Mouse (Mus musculus) intestine, embryonic 16.5 days (tissue): ENCODE data around the gene Cdca4. TPM values are rescaled to one million over a fixed set of nuclear protein-coding genes. Genes with fewer than 3 reads are reported as not detected.
A peak's percentile ranks its signal among the peaks of the same experiment; 100 is the strongest.
"Not testable (repeated sequence)": the region's sequence is repeated elsewhere in the genome, so short reads cannot be mapped to it uniquely, and the experiment has no call there.

Source experiments
- ATAC-seq: fragments of 200-750 bp; cut with Nextera tagmentation; 2 replicates; pipeline ENCODE4 v1.8.0; 2017; ENCODE audit warnings: moderate TSS enrichment, moderate library complexity
- H3K27ac ChIP-seq: fragments of 300-500 bp; sonication (generic); 2 replicates; pipeline ENCODE4 v1.5.1; 2014; ENCODE audit warnings: mild to moderate bottlenecking, low read length
- H3K27me3 ChIP-seq: fragments of 300-500 bp; sonication (generic); replicated peaks from 2 replicates; pipeline ENCODE4 v1.6.1; 2014; ENCODE audit warnings: low read length, control low read depth, mixed read lengths; ENCODE audit not compliant: control insufficient read depth, insufficient read depth
- H3K36me3 ChIP-seq: fragments of 300-500 bp; sonication (generic); 2 replicates; pipeline ENCODE4 v1.6.1; 2014; ENCODE audit warnings: low read length, control low read depth; ENCODE audit not compliant: control insufficient read depth, insufficient read depth
- H3K4me1 ChIP-seq: fragments of 300-500 bp; sonication (generic); 2 replicates; pipeline ENCODE4 v1.6.1; 2014; ENCODE audit warnings: low read length, control low read depth, mixed read lengths; ENCODE audit not compliant: control insufficient read depth, insufficient read depth
- H3K4me2 ChIP-seq: fragments of 300-500 bp; sonication (generic); 2 replicates; pipeline ENCODE4 v1.6.1; 2014; ENCODE audit warnings: low read depth, low read length, control low read depth
- H3K4me3 ChIP-seq: fragments of 300-500 bp; sonication (generic); 2 replicates; pipeline ENCODE4 v1.5.1; 2014; ENCODE audit warnings: mild to moderate bottlenecking, low read length
- H3K9ac ChIP-seq: fragments of 300-500 bp; sonication (generic); 2 replicates; pipeline ENCODE4 v1.6.1; 2014; ENCODE audit warnings: low read depth, low read length
- H3K9me3 ChIP-seq: fragments of 300-500 bp; sonication (generic); 2 replicates; pipeline ENCODE4 v1.6.1; 2016; ENCODE audit warnings: low read length, control low read depth; ENCODE audit not compliant: control insufficient read depth
- WGBS: fragments of 180-500 bp; shearing (Covaris S2); extraction: QIAGEN DNeasy Blood & Tissue Kit; methylation state at CpG from one replicate; pipeline ENCODE4 v1.1.7; 2014; 5-methylcytosine and 5-hydroxymethylcytosine counted together
- polyA plus RNA-seq: library from polyadenylated mRNA; unstranded; fragments of >200 nt; fragmentation: Nextera tagmentation; extraction: Ambion mirVana; gene quantifications from 2 replicates; pipeline ENCODE4 v1.2.1, GENCODE M21; 2015

Gene Cdca4
- polyA plus RNA-seq, 1 experiment from 2014 or later: 79.6 TPM

GRCm38 (mm10) chr12:112819057-112819662, 10.1 kb downstream of the Cdca4 start:
- 81% methylated on average over 8 of the region's 8 CpGs for WGBS
- H3K36me3 ChIP-seq: peaks cover 10% of the 10 kb centered on the region

GRCm38 (mm10) chr12:112816866-112817265, 12.4 kb downstream of the Cdca4 start:
- H3K9me3 ChIP-seq, H3K4me3 ChIP-seq, H3K4me2 ChIP-seq, H3K27me3 ChIP-seq, H3K36me3 ChIP-seq, H3K9ac ChIP-seq, ATAC-seq, H3K27ac ChIP-seq: not testable (repeated sequence)
- WGBS: 82% methylated on average over 7 of the region's 7 CpGs
- H3K4me1 ChIP-seq: peaks cover 17% of the 10 kb centered on the region

More at GRCm38 (mm10) chr12:112819057-112819662, 10.1 kb downstream of the Cdca4 start:
- no peak overlapping the region for H3K9ac ChIP-seq
- no peaks in the 10 kb centered on the region for H3K9me3 ChIP-seq
- no peaks in the 10 kb centered on the region for H3K27me3 ChIP-seq
- peaks cover 28% of the 10 kb centered on the region for H3K4me1 ChIP-seq
- ATAC-seq: peak; percentile 45
- no peak overlapping the region for H3K4me2 ChIP-seq
- H3K4me3 ChIP-seq: no peak overlapping the region
- H3K27ac ChIP-seq: peak overlapping the region; percentile 68

- Histone ChIP-seq H3K9ac (no peak overlapping the region), H3K9me3 (no peaks in the 10 kb centered on the region), H3K4me1 (peaks cover 12% of the 10 kb centered on the region), H3K27me3 (no peaks in the 10 kb centered on the region), H3K36me3 (peaks cover 6% of the 10 kb centered on the region), H3K27ac (no peak overlapping the region), H3K4me3 (no peak overlapping the region), H3K4me2 (no peak overlapping the region)
- 54% methylated on average over 4 of the region's 4 CpGs for WGBS
- ATAC-seq: no peak
Observed at GRCm38 (mm10) chr12:112816294-112816693, 12.9 kb downstream of the Cdca4 start.

- no peak overlapping the region for H3K4me2 ChIP-seq
- H3K9me3 ChIP-seq: no peaks in the 10 kb centered on the region
- WGBS: 79% methylated on average over 14 of the region's 14 CpGs
- no peaks in the 10 kb centered on the region; the same call in 1 of the 2 replicates for H3K36me3 ChIP-seq
- no peak overlapping the region for H3K4me3 ChIP-seq
- H3K27me3 ChIP-seq: no peaks in the 10 kb centered on the region; the same call in 1 of the 2 replicates
- no peak for ATAC-seq
- no peak overlapping the region for H3K27ac ChIP-seq
- no peak overlapping the region for H3K9ac ChIP-seq
- peaks cover 4% of the 10 kb centered on the region for H3K4me1 ChIP-seq
Observed at GRCm38 (mm10) chr12:112814682-112815470, 14.3 kb downstream of the Cdca4 start.

- H3K4me3 ChIP-seq: no peak overlapping the region
- H3K36me3 ChIP-seq: no peaks in the 10 kb centered on the region; the same call in 1 of the 2 replicates
- WGBS: 88% methylated on average over 7 of the region's 7 CpGs
Observed at GRCm38 (mm10) chr12:112813370-112813769, 15.9 kb downstream of the Cdca4 start.

GRCm38 (mm10) chr12:112810092-112810885, 18.9 kb downstream of the Cdca4 start:
- peaks cover 11% of the 10 kb centered on the region for H3K4me1 ChIP-seq
- no peak overlapping the region for H3K27ac ChIP-seq
- peak overlapping the region; percentile 54; the same call in 1 of the 2 replicates for H3K9ac ChIP-seq
- H3K36me3 ChIP-seq: no peaks in the 10 kb centered on the region
- H3K27me3 ChIP-seq: no peaks in the 10 kb centered on the region; the same call in 1 of the 2 replicates
- no peak for ATAC-seq
- no peaks in the 10 kb centered on the region for H3K9me3 ChIP-seq
- no peak overlapping the region for H3K4me2 ChIP-seq
- H3K4me3 ChIP-seq: no peak overlapping the region; the same call in 1 of the 2 replicates
- WGBS: 57% methylated on average over 19 of the region's 19 CpGs

More at GRCm38 (mm10) chr12:112813370-112813769, 15.9 kb downstream of the Cdca4 start:
- Histone ChIP-seq H3K9ac (no peak overlapping the region), H3K4me2 (no peak overlapping the region), H3K9me3 (no peaks in the 10 kb centered on the region), H3K27me3 (no peaks in the 10 kb centered on the region; the same call in 1 of the 2 replicates), H3K4me1 (peaks cover 10% of the 10 kb centered on the region), H3K27ac (no peak overlapping the region)
- no peak for ATAC-seq

- Histone ChIP-seq H3K27me3 (no peaks in the 10 kb centered on the region; the same call in 1 of the 2 replicates), H3K4me3 (peak overlapping the region; percentile 71), H3K4me1 (peaks cover 11% of the 10 kb centered on the region), H3K4me2 (peak overlapping the region; percentile 98), H3K9me3 (no peaks in the 10 kb centered on the region), H3K9ac (peak overlapping the region; percentile 54), H3K36me3 (no peaks in the 10 kb centered on the region), H3K27ac (no peak overlapping the region)
- WGBS: 21% methylated on average over 8 of the region's 8 CpGs
- 0 out of 2 replicates have a peak, but pooled peaks have one; percentile 1 for ATAC-seq
Observed at GRCm38 (mm10) chr12:112809641-112810040, 19.6 kb downstream of the Cdca4 start.

GRCm38 (mm10) chr12:112808587-112809364, 20.4 kb downstream of the Cdca4 start, which contains the start of gene Clba1:
TSS of gene Clba1 (plus strand) at chr12:112808937.
- Histone ChIP-seq H3K4me2 (peak within 1 kb of the TSS; percentile 98), H3K9me3 (no peaks in the 10 kb centered on the region), H3K4me1 (peaks cover 11% of the 10 kb centered on the region), H3K36me3 (no peaks in the 10 kb centered on the region), H3K27me3 (no peaks in the 10 kb centered on the region; the same call in 1 of the 2 replicates), H3K4me3 (peak within 1 kb of the TSS; percentile 71), H3K27ac (no peak within 1 kb of the TSS), H3K9ac (peak within 1 kb of the TSS; percentile 54)
- under 1% methylated on average over 64 of the region's 64 CpGs for WGBS
- peak; percentile 96 for ATAC-seq
